Mouse (Mus musculus): ENCODE measurements around the gene Reck.

Gene Reck

GRCm38 (mm10) chr4:43994342-43994741, 119.0 kb downstream of the Reck start:
- ChIA-PET CTCF (interaction anchor here in 2 of 4 experiments (1.1 to 1.8 kb wide), 2 partner anchors 12 to 69 kb away, joined by 4 to 5 read pairs; no protein-coding TSS in a partner anchor), POLR2A (interaction anchor here in 2 of 4 experiments (1.5 to 3.4 kb wide), 2 partner anchors 10 to 18 kb away, joined by 5 to 19 read pairs; partner anchors contain the start of gene Clta (in 1 of the 2))

Measured in embryonic stem cell, embryonic (primary cell).